Mouse (Mus musculus): ENCODE measurements around the gene Phldb3.

Gene Phldb3

DNA sequence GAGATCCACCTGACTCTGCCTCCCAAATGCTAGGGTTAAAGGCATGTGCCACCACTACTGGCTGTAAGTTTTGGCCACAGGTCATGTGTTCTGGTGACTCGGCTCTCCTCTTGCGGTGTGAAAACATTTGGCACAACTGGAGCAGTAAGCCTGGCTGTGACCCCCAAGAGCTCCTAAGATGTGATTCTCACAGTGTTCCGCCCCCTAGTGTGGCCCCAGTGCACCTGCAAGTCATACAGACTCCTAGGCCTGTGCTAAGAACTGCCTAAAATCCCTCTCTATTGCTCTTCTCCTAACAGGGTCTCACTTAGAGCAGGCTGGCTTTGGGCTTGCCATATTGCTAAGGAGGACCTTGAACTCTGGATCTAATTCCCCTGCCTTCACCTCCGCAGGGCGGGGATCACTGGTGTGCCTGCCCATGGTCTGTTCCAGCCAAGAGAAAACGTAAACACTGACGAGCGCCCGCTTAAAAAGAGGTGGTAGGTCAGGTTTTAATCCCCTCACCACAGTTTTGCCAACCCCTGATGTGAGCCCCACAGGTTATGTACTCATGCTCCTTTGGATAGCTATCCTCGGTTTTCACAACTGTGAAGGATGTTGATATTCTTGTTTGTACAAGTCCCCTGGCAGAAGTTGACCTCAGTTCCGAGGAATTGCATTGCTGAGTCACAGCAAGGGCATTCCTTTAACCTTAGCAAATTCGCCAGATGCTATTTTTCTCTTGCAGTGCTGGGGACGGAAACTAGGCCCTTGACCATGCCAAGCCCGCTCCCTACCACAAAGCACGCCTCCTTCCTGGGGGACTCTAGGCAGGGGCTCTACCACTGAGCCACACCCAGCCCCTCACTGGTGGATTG lies 11.1 kb upstream of the Phldb3 start:
- TF ChIP-seq POU5F1 (IDR thresholded peaks at IDR 0.05; ENCODE audit: borderline replicate concordance, low read length): no peak
- TF ChIP-seq CTCF (conservative IDR thresholded peaks at IDR 0.05; ENCODE audit: low read length): peak; percentile 70
- no peak for TF ChIP-seq NANOG (IDR thresholded peaks at IDR 0.05; ENCODE audit: borderline replicate concordance, low read length)
- no peaks in the 10 kb centered on the region for H3K36me3 ChIP-seq (ENCODE audit: insufficient read depth, low read length)
- no peaks in the 10 kb centered on the region for H3K9me3 ChIP-seq (ENCODE audit: low read length)
- H3K4me1 ChIP-seq (replicated peaks; ENCODE audit: low read depth, low read length): peaks cover 31% of the 10 kb centered on the region
- H3K27me3 ChIP-seq (ENCODE audit: insufficient read depth, low read length): peaks cover 21% of the 10 kb centered on the region
- no peak overlapping the region for H3K4me3 ChIP-seq (replicated peaks; ENCODE audit: low read length)

DNA sequence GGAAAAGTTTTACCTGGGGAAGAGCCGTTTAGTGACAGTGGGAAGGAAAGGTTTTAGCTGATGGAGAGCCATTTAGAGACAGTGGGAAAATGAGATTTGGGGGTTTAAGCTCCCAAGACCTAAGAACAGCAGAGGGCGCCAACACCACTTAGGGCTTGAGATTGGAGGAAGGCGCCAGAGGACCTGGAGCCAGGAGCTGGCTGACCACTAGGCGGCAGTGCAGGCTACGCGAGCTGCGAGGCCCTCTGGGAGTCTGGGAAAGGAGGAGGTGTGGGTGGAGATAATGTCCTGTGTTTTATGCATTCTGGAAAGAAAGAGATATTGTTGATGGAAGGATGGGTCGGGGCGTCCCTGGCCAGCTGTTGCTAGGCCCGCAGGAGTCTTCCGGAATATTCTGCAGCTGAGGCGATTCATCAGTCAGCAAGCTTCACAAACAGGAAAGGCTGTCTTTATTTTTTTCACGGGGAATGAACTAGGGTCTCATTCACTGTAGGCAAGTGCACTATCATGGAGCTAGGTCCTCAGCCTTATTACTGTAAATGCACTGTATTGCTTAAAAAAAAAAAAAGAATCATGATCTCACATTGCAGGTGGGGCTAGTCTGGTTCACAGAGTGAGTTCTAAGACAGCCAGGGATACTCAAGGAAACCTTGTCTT lies 9.5 kb upstream of the Phldb3 start:
- no peaks in the 10 kb centered on the region for H3K36me3 ChIP-seq (ENCODE audit: insufficient read depth, low read length)
- peaks cover 5% of the 10 kb centered on the region for H3K27me3 ChIP-seq (ENCODE audit: insufficient read depth, low read length)
- no peak overlapping the region for H3K4me3 ChIP-seq (replicated peaks; ENCODE audit: low read length)
- peaks cover 19% of the 10 kb centered on the region for H3K4me1 ChIP-seq (replicated peaks; ENCODE audit: low read depth, low read length)
- no peaks in the 10 kb centered on the region for H3K9me3 ChIP-seq (ENCODE audit: low read length)
- TF ChIP-seq NANOG (IDR thresholded peaks at IDR 0.05; ENCODE audit: borderline replicate concordance, low read length) (no peak), POU5F1 (IDR thresholded peaks at IDR 0.05; ENCODE audit: borderline replicate concordance, low read length) (no peak), CTCF (conservative IDR thresholded peaks at IDR 0.05; ENCODE audit: low read length) (peak; percentile 99)

DNA sequence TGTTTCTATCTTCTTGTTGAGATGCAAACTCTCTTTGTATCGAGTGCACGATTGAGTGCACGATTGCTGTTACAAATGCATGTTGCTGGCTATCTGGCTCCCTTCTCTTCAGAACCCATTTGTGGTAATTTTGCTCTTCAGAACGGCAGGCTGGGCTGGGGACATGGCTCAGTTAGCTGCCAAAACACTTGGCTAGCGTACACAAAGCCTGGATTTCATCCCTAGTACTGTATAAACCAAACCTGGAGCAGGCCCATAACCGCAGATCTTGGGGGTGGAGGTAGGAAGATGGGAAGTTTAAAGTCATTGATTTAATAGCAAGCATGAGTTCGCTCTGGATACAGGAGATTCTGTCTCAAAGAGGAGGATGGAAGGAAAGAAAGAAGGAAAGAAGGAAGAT lies 5.0 kb upstream of the Phldb3 start:
- no peaks in the 10 kb centered on the region for H3K36me3 ChIP-seq (ENCODE audit: insufficient read depth, low read length)
- H3K4me1 ChIP-seq (replicated peaks; ENCODE audit: low read depth, low read length): peaks cover 41% of the 10 kb centered on the region
- H3K4me3 ChIP-seq (replicated peaks; ENCODE audit: low read length): no peak overlapping the region
- peaks cover 1% of the 10 kb centered on the region for H3K9me3 ChIP-seq (ENCODE audit: low read length)
- H3K27me3 ChIP-seq (ENCODE audit: insufficient read depth, low read length): peaks cover 14% of the 10 kb centered on the region
- TF ChIP-seq NANOG (IDR thresholded peaks at IDR 0.05; ENCODE audit: borderline replicate concordance, low read length): no peak
- TF ChIP-seq CTCF (conservative IDR thresholded peaks at IDR 0.05; ENCODE audit: low read length): no peak
- TF ChIP-seq POU5F1 (IDR thresholded peaks at IDR 0.05; ENCODE audit: borderline replicate concordance, low read length): no peak

DNA sequence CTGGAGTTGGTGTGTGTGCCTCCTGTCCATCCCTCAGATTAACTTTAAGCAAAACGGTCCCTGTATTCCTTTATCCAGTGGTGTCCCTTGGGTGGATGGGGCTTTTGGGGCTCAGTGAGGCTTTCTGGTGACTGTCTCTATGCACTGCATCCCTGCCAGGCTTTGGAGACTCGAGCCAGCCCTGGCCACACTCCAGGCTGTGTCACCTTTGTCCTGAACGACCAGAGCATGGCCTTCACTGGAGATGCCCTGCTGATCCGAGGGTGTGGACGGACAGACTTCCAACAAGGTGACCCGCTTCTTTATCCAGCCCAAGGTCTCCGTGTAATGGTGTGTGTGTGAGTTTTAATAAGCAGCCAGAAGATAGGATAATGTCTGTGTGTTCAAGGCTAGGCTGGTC lies 4.5 kb upstream of the Phldb3 start:
- Histone ChIP-seq H3K36me3 (ENCODE audit: insufficient read depth, low read length) (no peaks in the 10 kb centered on the region), H3K4me3 (replicated peaks; ENCODE audit: low read length) (no peak overlapping the region), H3K4me1 (replicated peaks; ENCODE audit: low read depth, low read length) (peaks cover 46% of the 10 kb centered on the region), H3K27me3 (ENCODE audit: insufficient read depth, low read length) (peaks cover 19% of the 10 kb centered on the region), H3K9me3 (ENCODE audit: low read length) (peaks cover 6% of the 10 kb centered on the region)
- TF ChIP-seq NANOG (IDR thresholded peaks at IDR 0.05; ENCODE audit: borderline replicate concordance, low read length) (no peak), POU5F1 (IDR thresholded peaks at IDR 0.05; ENCODE audit: borderline replicate concordance, low read length) (no peak), CTCF (conservative IDR thresholded peaks at IDR 0.05; ENCODE audit: low read length) (no peak)

DNA sequence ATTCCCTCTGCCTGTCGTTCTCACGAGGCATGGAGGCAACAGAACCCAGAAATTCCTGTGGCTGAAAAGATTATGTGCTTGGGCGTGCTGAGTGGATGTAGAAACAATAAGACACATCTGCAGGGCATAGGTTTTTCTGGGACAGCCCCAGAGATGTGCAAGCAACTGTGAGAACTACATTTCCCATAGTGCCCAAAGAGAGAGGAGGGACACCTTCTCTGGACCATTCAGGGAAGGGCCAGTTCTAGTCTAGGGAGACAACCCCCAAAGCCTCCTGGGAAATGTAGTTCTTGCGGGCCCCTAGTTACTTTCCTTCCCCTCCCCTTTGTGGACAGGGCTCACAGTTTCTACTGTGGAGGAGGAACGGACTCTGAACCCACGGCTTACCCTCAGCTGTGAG lies 2.5 kb upstream of the Phldb3 start:
- H3K4me1 ChIP-seq (replicated peaks; ENCODE audit: low read depth, low read length): peaks cover 57% of the 10 kb centered on the region
- no peak for TF ChIP-seq NANOG (IDR thresholded peaks at IDR 0.05; ENCODE audit: borderline replicate concordance, low read length)
- H3K9me3 ChIP-seq (ENCODE audit: low read length): peaks cover 12% of the 10 kb centered on the region
- peaks cover 37% of the 10 kb centered on the region for H3K27me3 ChIP-seq (ENCODE audit: insufficient read depth, low read length)
- H3K4me3 ChIP-seq (replicated peaks; ENCODE audit: low read length): no peak overlapping the region
- H3K36me3 ChIP-seq (ENCODE audit: insufficient read depth, low read length): no peaks in the 10 kb centered on the region

DNA sequence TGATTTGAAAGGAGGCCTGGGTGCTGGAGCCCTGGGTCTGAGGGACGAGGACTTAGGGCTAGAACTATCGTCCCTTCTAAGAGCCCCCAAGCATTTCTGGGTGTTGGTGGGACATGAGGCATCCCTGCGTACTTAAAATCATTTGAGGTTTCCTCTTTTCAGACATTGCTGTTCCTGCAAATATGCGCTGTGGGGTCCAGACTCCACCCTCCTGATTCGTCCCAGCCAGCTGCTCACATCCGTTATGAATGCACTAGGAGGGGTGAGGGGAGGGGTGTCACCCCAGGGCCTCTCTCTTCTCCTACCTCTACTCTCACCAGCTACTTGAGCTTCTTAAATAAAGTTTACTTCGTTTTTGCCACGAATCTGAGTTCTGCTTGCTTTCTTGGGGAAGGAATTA lies 2.0 kb upstream of the Phldb3 start:
- TF ChIP-seq NANOG (IDR thresholded peaks at IDR 0.05; ENCODE audit: borderline replicate concordance, low read length): no peak
- TF ChIP-seq CTCF (conservative IDR thresholded peaks at IDR 0.05; ENCODE audit: low read length): no peak
- no peak for TF ChIP-seq POU5F1 (IDR thresholded peaks at IDR 0.05; ENCODE audit: borderline replicate concordance, low read length)

DNA sequence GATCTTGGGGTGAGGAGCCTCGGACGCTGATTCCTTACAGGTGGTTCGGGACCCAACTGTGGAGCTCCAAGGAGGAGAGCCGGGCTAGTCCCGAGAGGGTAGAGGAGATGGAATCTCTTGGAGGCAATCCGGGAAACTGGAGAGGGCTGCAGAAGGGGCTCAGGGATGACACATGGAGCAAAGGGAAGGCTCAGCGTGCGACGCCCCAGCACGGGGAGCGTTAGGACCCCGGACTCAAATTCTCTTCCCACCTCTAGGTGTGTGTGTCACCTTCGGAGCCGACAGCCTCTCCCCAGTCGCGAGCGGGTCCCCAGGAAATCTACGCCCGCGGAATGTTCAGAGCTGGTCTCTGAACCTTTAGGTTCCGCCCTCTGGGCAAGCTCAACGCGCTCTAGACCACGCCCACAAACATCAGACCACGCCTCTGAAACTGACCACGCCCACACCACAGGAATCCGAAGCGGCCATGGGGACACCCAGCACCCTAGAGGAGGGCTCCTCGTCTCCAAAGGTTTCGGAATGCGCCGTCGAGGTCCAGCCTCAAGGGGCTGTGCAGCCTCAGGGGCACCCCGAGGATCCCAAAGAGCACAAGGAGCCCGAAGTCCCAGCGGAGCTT lies 424 bp downstream of the Phldb3 start:
- peak overlapping the region; percentile 74 for H3K4me3 ChIP-seq (replicated peaks; ENCODE audit: low read length)
- H3K4me1 ChIP-seq (replicated peaks; ENCODE audit: low read depth, low read length): peaks cover 66% of the 10 kb centered on the region
- H3K9me3 ChIP-seq (ENCODE audit: low read length): peaks cover 12% of the 10 kb centered on the region
- no peak for TF ChIP-seq NANOG (IDR thresholded peaks at IDR 0.05; ENCODE audit: borderline replicate concordance, low read length)
- TF ChIP-seq CTCF (conservative IDR thresholded peaks at IDR 0.05; ENCODE audit: low read length): no peak
- TF ChIP-seq POU5F1 (IDR thresholded peaks at IDR 0.05; ENCODE audit: borderline replicate concordance, low read length): no peak
- H3K36me3 ChIP-seq (ENCODE audit: insufficient read depth, low read length): no peaks in the 10 kb centered on the region
- H3K27me3 ChIP-seq (ENCODE audit: insufficient read depth, low read length): peaks cover 56% of the 10 kb centered on the region

More for the DNA sequence above, 2.0 kb upstream of the Phldb3 start:
- H3K4me1 ChIP-seq (replicated peaks; ENCODE audit: low read depth, low read length): peaks cover 62% of the 10 kb centered on the region
- H3K36me3 ChIP-seq (ENCODE audit: insufficient read depth, low read length): no peaks in the 10 kb centered on the region
- H3K4me3 ChIP-seq (replicated peaks; ENCODE audit: low read length): no peak overlapping the region
- peaks cover 43% of the 10 kb centered on the region for H3K27me3 ChIP-seq (ENCODE audit: insufficient read depth, low read length)
- peaks cover 12% of the 10 kb centered on the region for H3K9me3 ChIP-seq (ENCODE audit: low read length)

DNA sequence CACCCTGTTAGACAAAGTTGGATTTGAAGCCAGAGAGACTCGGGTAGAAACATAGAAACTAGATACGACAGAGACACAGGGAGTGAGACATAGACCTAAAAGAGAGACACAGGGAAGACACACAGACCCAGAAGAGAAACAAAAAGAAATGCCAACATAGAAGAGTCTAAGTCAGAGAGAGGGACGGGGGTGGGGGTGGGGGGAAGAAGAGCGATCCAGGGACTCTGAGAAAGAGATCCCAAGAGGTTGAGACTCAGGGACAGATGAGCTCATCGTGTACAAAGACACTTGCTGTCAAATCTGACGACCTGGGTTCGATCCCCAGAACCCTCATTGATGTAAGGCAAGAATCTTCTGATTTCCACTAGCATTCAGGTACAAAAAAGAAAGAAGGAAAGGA lies 1.1 kb downstream of the Phldb3 start:
- peaks cover 62% of the 10 kb centered on the region for H3K27me3 ChIP-seq (ENCODE audit: insufficient read depth, low read length)
- TF ChIP-seq NANOG (IDR thresholded peaks at IDR 0.05; ENCODE audit: borderline replicate concordance, low read length) (no peak), POU5F1 (IDR thresholded peaks at IDR 0.05; ENCODE audit: borderline replicate concordance, low read length) (no peak), CTCF (conservative IDR thresholded peaks at IDR 0.05; ENCODE audit: low read length) (no peak)
- H3K4me3 ChIP-seq (replicated peaks; ENCODE audit: low read length): peak overlapping the region; percentile 74; the same call in 1 of the 2 replicates
- peaks cover 12% of the 10 kb centered on the region for H3K9me3 ChIP-seq (ENCODE audit: low read length)
- peaks cover 66% of the 10 kb centered on the region for H3K4me1 ChIP-seq (replicated peaks; ENCODE audit: low read depth, low read length)
- no peaks in the 10 kb centered on the region for H3K36me3 ChIP-seq (ENCODE audit: insufficient read depth, low read length)
